In the genomic region with DNA sequence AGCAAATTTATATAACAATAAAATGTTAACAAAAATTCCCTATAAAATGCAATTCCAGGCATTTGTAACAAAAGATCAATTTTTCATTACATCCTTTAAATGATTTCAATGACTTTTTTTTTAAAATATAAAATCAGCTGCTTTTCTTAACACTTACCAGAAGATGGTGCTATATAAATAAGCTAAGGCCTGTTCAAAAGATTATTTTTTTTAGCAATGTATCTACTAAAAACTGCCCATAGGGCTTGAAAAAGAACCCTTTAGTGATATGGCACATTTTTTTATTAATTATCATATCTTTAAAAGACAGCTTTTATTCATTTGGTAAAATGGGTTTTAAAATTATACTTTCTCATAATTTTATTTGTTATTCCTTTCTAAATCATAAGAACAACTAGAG, we compare ENCODE assay signal across 17 mouse cellular contexts.
DNase-seq lines count a peak whose midpoint lies in the region; ATAC-seq and TF ChIP-seq lines count a peak whose summit lies in the region.
"Had no signal": no experiment of that assay in that cellular context is flagged by ENCODE, and none has a peak within 500 bp of the region (broad histone marks: within the 10 kb centered on the region; RNA-seq: fewer than 3 reads in every experiment).

No protein-coding gene starts in this region.

- no peaks in the 10 kb centered on the region for H3K4me1 ChIP-seq in forebrain, embryonic 14.5 days (ENCODE audit: control insufficient read depth, insufficient read depth, low read length)
- H3K4me1 ChIP-seq in forebrain, embryonic 10.5 days = no peaks in the 10 kb centered on the region
- no peaks in the 10 kb centered on the region for H3K4me1 ChIP-seq in intestine, embryonic 16.5 days (ENCODE audit: control insufficient read depth, insufficient read depth, low read length)
- H3K4me1 ChIP-seq: embryonic facial prominence, embryonic 15.5 days; midbrain, embryonic 10.5 days had no signal

- H3K36me3 ChIP-seq in forebrain, embryonic 14.5 days (ENCODE audit: control insufficient read depth, insufficient read depth, low read length) = no peaks in the 10 kb centered on the region
- no peaks in the 10 kb centered on the region for H3K36me3 ChIP-seq in forebrain, embryonic 10.5 days (replicated peaks)
- H3K36me3 ChIP-seq in intestine, embryonic 16.5 days (ENCODE audit: control insufficient read depth, insufficient read depth, low read length) = no peaks in the 10 kb centered on the region
- H3K36me3 ChIP-seq: embryonic facial prominence, embryonic 15.5 days; midbrain, embryonic 10.5 days had no signal

- no peak overlapping the region for H3K4me3 ChIP-seq in forebrain, embryonic 14.5 days (ENCODE audit: low read depth, low read length)
- no peak overlapping the region for H3K4me3 ChIP-seq in forebrain, embryonic 10.5 days
- H3K4me3 ChIP-seq in layer of hippocampus, adult 2 months = no peak overlapping the region
- H3K4me3 ChIP-seq in intestine, embryonic 16.5 days (ENCODE audit: low read length) = no peak overlapping the region
- H3K4me3 ChIP-seq: embryonic facial prominence, embryonic 15.5 days; midbrain, embryonic 10.5 days had no signal

- H3K9ac ChIP-seq in forebrain, embryonic 14.5 days (ENCODE audit: low read length) = no peak overlapping the region
- H3K9ac ChIP-seq in intestine, embryonic 16.5 days (ENCODE audit: low read depth, low read length) = no peak overlapping the region
- H3K9ac ChIP-seq: embryonic facial prominence, embryonic 15.5 days had no signal

- H3K4me2 ChIP-seq in forebrain, embryonic 14.5 days (ENCODE audit: low read length) = no peak overlapping the region
- no peak overlapping the region for H3K4me2 ChIP-seq in intestine, embryonic 16.5 days (ENCODE audit: low read depth, low read length)
- H3K4me2 ChIP-seq: embryonic facial prominence, embryonic 15.5 days had no signal

- ATAC-seq in forebrain, embryonic 14.5 days = no peak
- no peak for ATAC-seq in intestine, embryonic 16.5 days
- ATAC-seq: hindbrain, embryonic 16.5 days had no signal

- peak; percentile 78 for TF ChIP-seq CTCF in layer of hippocampus, adult 2 months (conservative IDR thresholded peaks at IDR 0.05)
- TF ChIP-seq CTCF in brain, embryonic 14.5 days (IDR thresholded peaks at IDR 0.05; ENCODE audit: borderline replicate concordance, extremely low read depth, insufficient read depth, insufficient read length) = no peak

- peak; percentile 60 for DNase-seq in forebrain, embryonic 14.5 days (ENCODE audit: low spot score)
- no peak for DNase-seq in forebrain, embryonic 10.5 days (ENCODE audit: extremely low spot score, low spot score)
- DNase-seq in layer of hippocampus, adult 2 months (ENCODE audit: low spot score in 2 of 2) = no peak
- DNase-seq in layer of hippocampus, postnatal 10 days (ENCODE audit: low spot score in 2 of 2) = no peak
- DNase-seq in 416B (ENCODE audit: low read depth) = peak; percentile 5
- peak; percentile 31 for DNase-seq in brain, embryonic 14.5 days (ENCODE audit: low read depth)
- DNase-seq: adrenal gland, postnatal 14 days; cerebellum, postnatal 10 days; gastrocnemius, postnatal 36 days; heart, postnatal 36 days; kidney, adult 11 months; thymus, postnatal 14 days had no signal

- TF ChIP-seq POLR2A in brain, embryonic 14.5 days (IDR thresholded peaks at IDR 0.05; ENCODE audit: borderline replicate concordance, extremely low read depth, insufficient read depth, insufficient read length, poor library complexity, severe bottlenecking) = no peak

- no peaks in the 10 kb centered on the region for H3K9me3 ChIP-seq in forebrain, embryonic 14.5 days (replicated peaks; ENCODE audit: control insufficient read depth, low read length)
- H3K9me3 ChIP-seq in forebrain, embryonic 10.5 days = no peaks in the 10 kb centered on the region
- H3K9me3 ChIP-seq in intestine, embryonic 16.5 days (ENCODE audit: control insufficient read depth, low read length) = no peaks in the 10 kb centered on the region
- H3K9me3 ChIP-seq: embryonic facial prominence, embryonic 15.5 days; midbrain, embryonic 10.5 days had no signal

- H3K27ac ChIP-seq in forebrain, embryonic 14.5 days (ENCODE audit: low read depth, low read length) = no peak overlapping the region
- H3K27ac ChIP-seq in forebrain, embryonic 10.5 days = no peak overlapping the region
- H3K27ac ChIP-seq in layer of hippocampus, adult 2 months = no peak overlapping the region
- H3K27ac ChIP-seq in intestine, embryonic 16.5 days (ENCODE audit: low read length) = no peak overlapping the region
- H3K27ac ChIP-seq: embryonic facial prominence, embryonic 15.5 days; macrophage; midbrain, embryonic 10.5 days had no signal

- no peaks in the 10 kb centered on the region for H3K27me3 ChIP-seq in forebrain, embryonic 14.5 days (replicated peaks; ENCODE audit: control insufficient read depth, insufficient read depth, low read length)
- H3K27me3 ChIP-seq in forebrain, embryonic 10.5 days (ENCODE audit: poor library complexity, severe bottlenecking) = no peaks in the 10 kb centered on the region
- H3K27me3 ChIP-seq in intestine, embryonic 16.5 days (replicated peaks; ENCODE audit: control insufficient read depth, insufficient read depth, low read length) = no peaks in the 10 kb centered on the region
- H3K27me3 ChIP-seq: embryonic facial prominence, embryonic 15.5 days had no signal

Comparison
In these comparisons a context has a peak if more than half of its experiments do, and no peak if none do; other contexts are left out.
1. DNase-seq: peak in forebrain, embryonic 14.5 days (single experiment), 416B (single experiment) and brain, embryonic 14.5 days (single experiment); none in forebrain, embryonic 10.5 days (single experiment), layer of hippocampus, adult 2 months (0 of 2) and layer of hippocampus, postnatal 10 days (0 of 2).